Mouse (Mus musculus): ENCODE data around the gene Mvb12a.

- TF ChIP-seq CTCF (IDR thresholded peaks at IDR 0.05) (peak; percentile 42), EP300 (IDR thresholded peaks at IDR 0.05; ENCODE audit: insufficient read depth, low read depth, low read length) (no peak)
These were observed 21.3 kb downstream of the Mvb12a start for GRCm38 (mm10) chr8:71563992-71564391.

Measured in heart, adult 2 months (tissue).